Mouse (Mus musculus) myocyte (in vitro differentiated cells): Measurements from ENCODE around the gene Rhebl1. TPM values are rescaled to one million over a fixed set of nuclear protein-coding genes. Genes with fewer than 3 reads are reported as not detected.
"Not testable (repeated sequence)": the region's sequence is repeated elsewhere in the genome, so short reads cannot be mapped to it uniquely, and the experiment has no call there.

Experiments used
- H3K27me3 ChIP-seq: one replicate; pipeline ENCODE4 v1.6.1; 2011; ENCODE audit not compliant: control insufficient read depth, insufficient read depth, insufficient read length
- H3K36me3 ChIP-seq: one replicate; pipeline ENCODE4 v1.6.1; 2011; ENCODE audit not compliant: control insufficient read depth, insufficient read depth
- H3K4me2 ChIP-seq: one replicate; pipeline ENCODE4 v1.6.1; 2011; ENCODE audit warnings: low read depth, control low read depth
- H3K4me3 ChIP-seq: one replicate; pipeline ENCODE4 v1.5.1; 2011; ENCODE audit warnings: mild to moderate bottlenecking, control low read depth, moderate library complexity
- H3K79me2 ChIP-seq: one replicate; pipeline ENCODE4 v1.6.1; 2011; ENCODE audit not compliant: control insufficient read depth, insufficient read depth
- H3ac ChIP-seq: one replicate; pipeline ENCODE4 v1.6.1; 2011; ENCODE audit not compliant: control insufficient read depth, insufficient read length
- CEBPB ChIP-seq: IDR thresholded peaks from 2 replicates; pipeline ENCODE4 v1.6.1; 2011; ENCODE audit warnings: mild to moderate bottlenecking, moderate library complexity; ENCODE audit not compliant: poor library complexity, insufficient read depth, severe bottlenecking
- E2F4 ChIP-seq: IDR thresholded peaks from one replicate; pipeline ENCODE4 v1.6.1; 2011; ENCODE audit warnings: mild to moderate bottlenecking, control low read depth, moderate library complexity; ENCODE audit not compliant: insufficient read depth
- MAX ChIP-seq: IDR thresholded peaks from one replicate; pipeline ENCODE4 v1.6.1; 2011; ENCODE audit warnings: low read depth, mild to moderate bottlenecking, control low read depth
- MYOD1 ChIP-seq, 3 experiments: IDR thresholded peaks; one replicate each; pipeline ENCODE4 v1.6.1; 2011; ENCODE audit warnings: control low read depth in 2 of 3, low read depth in 2 of 3, mild to moderate bottlenecking in 2 of 3, moderate library complexity in 1 of 3; ENCODE audit not compliant: insufficient read length in 2 of 3, control insufficient read depth in 1 of 3
- MYOG ChIP-seq, 3 experiments: IDR thresholded peaks; one replicate each; pipeline ENCODE4 v1.6.1; 2011; ENCODE audit warnings: control low read depth in 2 of 3, low read depth in 2 of 3, mild to moderate bottlenecking in 2 of 3; ENCODE audit not compliant: insufficient read length in 2 of 3, control insufficient read depth in 1 of 3, insufficient read depth in 1 of 3
- POLR2A ChIP-seq: IDR thresholded peaks from one replicate; pipeline ENCODE4 v1.6.1; 2011; ENCODE audit warnings: low read depth, mild to moderate bottlenecking, control low read depth, moderate library complexity; ENCODE audit not compliant: insufficient read length
- POLR2AphosphoS2 ChIP-seq: IDR thresholded peaks from one replicate; pipeline ENCODE4 v1.6.1; 2011; ENCODE audit warnings: low read depth, control low read depth; ENCODE audit not compliant: insufficient read length
- REST ChIP-seq: IDR thresholded peaks from one replicate; pipeline ENCODE4 v1.6.1; 2011; ENCODE audit warnings: mild to moderate bottlenecking, control low read depth, moderate library complexity; ENCODE audit not compliant: insufficient read depth, insufficient read length
- SRF ChIP-seq: IDR thresholded peaks from one replicate; pipeline ENCODE4 v1.6.1; 2011; ENCODE audit warnings: low read depth; ENCODE audit not compliant: control insufficient read depth, insufficient read length
- TCF12 ChIP-seq: IDR thresholded peaks from one replicate; pipeline ENCODE4 v1.6.1; 2011; ENCODE audit warnings: mild to moderate bottlenecking, control low read depth; ENCODE audit not compliant: poor library complexity, insufficient read depth, severe bottlenecking
- TCF3 ChIP-seq: IDR thresholded peaks from one replicate; pipeline ENCODE4 v1.6.1; 2011; ENCODE audit warnings: low read depth, control low read depth; ENCODE audit not compliant: insufficient read length
- USF1 ChIP-seq: IDR thresholded peaks from one replicate; pipeline ENCODE4 v1.6.1; 2011; ENCODE audit warnings: low read depth, mild to moderate bottlenecking, control low read depth, moderate library complexity
- polyA plus RNA-seq: library from polyadenylated mRNA; unstranded; fragments of >200 nt; fragmentation: generic; extraction: Trizol; gene quantifications from one replicate; pipeline ENCODE4 v1.2.1, GENCODE M21; 2012; ENCODE audit warnings: missing spikeins

Rhebl1 gene
- polyA plus RNA-seq, 1 experiment: 7.6 TPM

DNA sequence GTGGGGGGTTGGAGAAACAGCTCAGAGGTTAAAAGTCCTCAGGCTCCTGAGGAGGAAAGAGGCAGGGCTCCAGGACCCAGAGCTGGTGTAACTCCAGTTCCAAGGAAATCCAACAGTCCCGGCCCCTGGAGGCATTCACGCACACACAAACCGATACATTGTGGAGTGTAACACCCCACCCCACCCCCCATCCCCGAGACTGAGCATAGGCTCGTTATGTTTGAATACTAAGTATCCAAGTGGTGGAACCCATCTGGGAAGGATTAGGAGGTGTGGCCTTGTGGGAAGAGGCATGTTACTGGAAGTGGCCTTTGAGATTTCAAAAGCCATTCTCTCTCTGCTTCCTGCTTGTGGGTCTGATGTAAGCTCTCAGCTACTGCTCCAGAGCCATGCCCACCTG is 27.2 kb upstream of the Rhebl1 start:
- H3K79me2 ChIP-seq: peaks cover 9% of the 10 kb centered on the region
- TF ChIP-seq SRF: no peak
- TF ChIP-seq TCF3: no peak
- TF ChIP-seq POLR2AphosphoS2: no peak
- TF ChIP-seq MYOG (IDR thresholded peaks at IDR 0.05; ENCODE audit: control insufficient read depth in 1 of 3, insufficient read depth in 1 of 3, insufficient read length in 2 of 3, low read depth in 2 of 3): no peak
- no peak overlapping the region for H3K4me3 ChIP-seq
- no peaks in the 10 kb centered on the region for H3K27me3 ChIP-seq
- H3K36me3 ChIP-seq: no peaks in the 10 kb centered on the region
- H3ac ChIP-seq: no peak overlapping the region
- H3K4me2 ChIP-seq: no peak overlapping the region

DNA sequence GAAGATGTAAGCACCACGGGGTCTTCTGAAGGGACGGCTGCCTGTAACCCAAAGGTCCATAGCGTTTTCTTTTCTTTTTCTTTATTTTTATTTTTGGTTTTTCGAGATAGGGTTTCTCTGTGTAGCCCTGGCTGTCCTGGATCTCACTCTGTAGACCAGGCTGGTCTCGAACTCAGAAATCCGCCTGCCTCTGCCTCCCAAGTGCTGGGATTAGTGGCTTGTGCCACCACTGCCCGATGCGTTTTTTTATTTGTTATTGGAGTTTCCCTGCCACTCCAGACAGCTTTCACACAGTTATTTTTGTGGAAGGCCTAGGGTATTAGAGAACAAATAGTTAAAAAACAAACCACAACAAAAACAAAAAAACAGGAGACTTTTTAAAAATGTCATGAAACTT is 24.2 kb upstream of the Rhebl1 start:
- Histone ChIP-seq H3K4me3 (peak overlapping the region; percentile 53), H3ac (peak overlapping the region; percentile 49), H3K4me2 (peak overlapping the region; percentile 98), H3K79me2 (peaks cover 27% of the 10 kb centered on the region)
- not testable (repeated sequence) for H3K36me3 ChIP-seq, H3K27me3 ChIP-seq

DNA sequence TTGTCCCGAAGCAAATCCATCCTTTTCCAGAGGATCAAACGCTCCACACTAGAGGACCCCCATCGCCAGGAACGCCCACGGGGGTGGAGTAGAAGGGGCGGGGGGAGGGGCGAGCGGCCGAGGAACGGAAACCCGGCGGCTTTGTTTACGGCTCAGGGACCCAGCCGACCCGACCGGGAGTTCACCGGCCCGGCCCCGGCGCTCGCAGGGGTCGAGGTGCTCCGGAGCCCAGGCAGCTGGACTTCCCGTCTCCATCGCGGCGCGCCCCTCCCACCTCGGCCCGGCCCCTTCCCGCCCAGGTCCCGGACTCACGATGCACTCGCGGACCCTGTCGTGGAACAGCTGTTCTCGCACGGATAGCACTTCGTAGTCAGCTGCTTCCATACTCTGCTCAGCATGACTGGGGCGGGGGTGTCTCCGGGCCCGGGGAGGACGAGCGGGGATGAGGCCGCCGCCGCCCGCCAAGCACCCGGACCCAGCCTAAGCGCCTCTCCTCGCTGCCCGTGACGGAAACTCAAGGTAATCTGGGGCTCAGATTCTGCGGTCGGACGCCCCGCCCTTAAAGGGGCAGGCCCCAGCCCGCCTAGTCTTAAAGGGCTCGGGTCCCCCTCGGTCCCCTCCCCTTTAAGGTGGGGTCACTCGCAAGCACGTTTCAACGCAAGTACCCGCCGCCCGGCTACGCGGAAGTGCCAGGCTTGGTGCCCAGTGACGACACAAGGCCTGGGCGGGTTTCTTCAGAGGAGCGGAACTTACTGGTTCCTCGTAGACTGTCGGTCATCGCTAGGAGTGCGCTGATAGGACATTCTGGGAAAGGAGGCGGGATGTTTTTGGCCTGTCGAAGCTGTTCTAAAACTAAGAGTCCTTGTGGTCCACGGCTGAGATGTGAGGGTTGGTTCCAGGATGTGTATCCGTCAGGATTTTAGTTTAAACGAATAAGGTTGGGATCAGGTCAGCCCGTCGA is 23.5 kb upstream of the Rhebl1 start, which contains the start of gene Lmbr1l:
Gene Lmbr1l, minus strand, starts transcription at position 694 of the 961 bp plus-strand sequence.
- H3K4me2 ChIP-seq: peak within 1 kb of the TSS; percentile 98
- no peak for TF ChIP-seq E2F4
- no peak for TF ChIP-seq TCF12
- no peak for TF ChIP-seq REST
- TF ChIP-seq POLR2AphosphoS2: peak; percentile 91
- no peak for TF ChIP-seq MAX
- peak; percentile 83 for TF ChIP-seq POLR2A
- TF ChIP-seq MYOD1 (IDR thresholded peaks at IDR 0.05; ENCODE audit: control insufficient read depth in 1 of 3, insufficient read length in 2 of 3, low read depth in 2 of 3): peak in 2 of 3 experiments; percentile 83 to 88
- no peak for TF ChIP-seq USF1
- TF ChIP-seq CEBPB: no peak
- TF ChIP-seq MYOG (IDR thresholded peaks at IDR 0.05; ENCODE audit: control insufficient read depth in 1 of 3, insufficient read depth in 1 of 3, insufficient read length in 2 of 3, low read depth in 2 of 3): peak in 2 of 3 experiments; percentile 83 to 84
- TF ChIP-seq TCF3: peak; percentile 21
- peak; percentile 75 for TF ChIP-seq SRF

GRCm38 (mm10) chr15:98917091-98917490 is 22.8 kb upstream of the Rhebl1 start:
- peak overlapping the region; percentile 53 for H3K4me3 ChIP-seq
- H3ac ChIP-seq: peak overlapping the region; percentile 49
- H3K27me3 ChIP-seq: no peaks in the 10 kb centered on the region
- TF ChIP-seq MYOG (IDR thresholded peaks at IDR 0.05; ENCODE audit: control insufficient read depth in 1 of 3, insufficient read depth in 1 of 3, insufficient read length in 2 of 3, low read depth in 2 of 3) (no peak), MYOD1 (IDR thresholded peaks at IDR 0.05; ENCODE audit: control insufficient read depth in 1 of 3, insufficient read length in 2 of 3, low read depth in 2 of 3) (no peak), USF1 (no peak), MAX (no peak), SRF (no peak), TCF3 (no peak), REST (no peak), CEBPB (no peak)
- H3K79me2 ChIP-seq: peaks cover 27% of the 10 kb centered on the region
- H3K4me2 ChIP-seq: peak overlapping the region; percentile 85
- peaks cover 14% of the 10 kb centered on the region for H3K36me3 ChIP-seq

More for the DNA sequence above, 23.5 kb upstream of the Rhebl1 start, which contains the start of gene Lmbr1l:
- Histone ChIP-seq H3K79me2 (peaks cover 27% of the 10 kb centered on the region), H3ac (peak within 1 kb of the TSS; percentile 49), H3K36me3 (peaks cover 9% of the 10 kb centered on the region), H3K4me3 (peak within 1 kb of the TSS; percentile 53), H3K27me3 (no peaks in the 10 kb centered on the region)

DNA sequence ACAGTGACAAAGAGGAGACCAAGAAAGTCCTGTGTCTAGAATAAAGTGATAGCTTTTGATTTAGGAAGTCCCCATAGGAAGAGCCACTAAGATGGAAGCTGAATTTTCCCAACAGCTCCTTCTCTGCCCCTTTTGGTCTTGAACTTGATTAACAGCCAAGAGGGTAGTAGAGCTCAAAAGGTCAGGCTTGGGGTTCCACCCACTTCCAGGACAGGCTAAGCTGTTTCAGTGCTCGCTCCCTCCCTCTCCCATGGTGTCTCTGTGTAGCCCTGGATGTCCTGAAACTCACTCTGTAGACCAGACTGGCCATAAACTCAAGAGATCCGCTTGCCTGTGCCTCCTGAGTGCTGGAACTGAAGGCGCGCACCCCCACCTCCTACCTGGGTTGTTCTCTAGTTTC is 21.7 kb upstream of the Rhebl1 start:
- Histone ChIP-seq H3K4me3 (peak overlapping the region; percentile 53), H3K4me2 (peak overlapping the region; percentile 85), H3K36me3 (peaks cover 24% of the 10 kb centered on the region), H3K27me3 (no peaks in the 10 kb centered on the region), H3ac (no peak overlapping the region), H3K79me2 (peaks cover 27% of the 10 kb centered on the region)
- TF ChIP-seq MAX (no peak), MYOD1 (IDR thresholded peaks at IDR 0.05; ENCODE audit: control insufficient read depth in 1 of 3, insufficient read length in 2 of 3, low read depth in 2 of 3) (no peak), CEBPB (no peak), REST (no peak), POLR2AphosphoS2 (no peak), USF1 (no peak), E2F4 (no peak), TCF3 (no peak), TCF12 (no peak), MYOG (IDR thresholded peaks at IDR 0.05; ENCODE audit: control insufficient read depth in 1 of 3, insufficient read depth in 1 of 3, insufficient read length in 2 of 3, low read depth in 2 of 3) (no peak), POLR2A (no peak), SRF (no peak)
